Mouse (Mus musculus) adrenal gland, adult 2 months (tissue): ENCODE results near the gene Nanos2. TPM values are rescaled to one million over a fixed set of nuclear protein-coding genes. Genes with fewer than 3 reads are reported as not detected.

Experiments used
- DNase-seq: peaks from one replicate; pipeline ENCODE4 v3.0.0; 2021
- polyA plus RNA-seq: library from polyadenylated mRNA; depleted of rRNA; stranded (reverse); fragments of >200 nt; gene quantifications from 2 replicates; pipeline ENCODE4 v1.2.3, GENCODE M21; 2012; rRNA removed
- total RNA-seq, 2 experiments: library from RNA; stranded (reverse); gene quantifications; 2 replicates each; pipeline ENCODE4 v1.2.3; 2021

Nanos2 gene
- total and polyA plus RNA-seq, 3 experiments: not detected

DNA sequence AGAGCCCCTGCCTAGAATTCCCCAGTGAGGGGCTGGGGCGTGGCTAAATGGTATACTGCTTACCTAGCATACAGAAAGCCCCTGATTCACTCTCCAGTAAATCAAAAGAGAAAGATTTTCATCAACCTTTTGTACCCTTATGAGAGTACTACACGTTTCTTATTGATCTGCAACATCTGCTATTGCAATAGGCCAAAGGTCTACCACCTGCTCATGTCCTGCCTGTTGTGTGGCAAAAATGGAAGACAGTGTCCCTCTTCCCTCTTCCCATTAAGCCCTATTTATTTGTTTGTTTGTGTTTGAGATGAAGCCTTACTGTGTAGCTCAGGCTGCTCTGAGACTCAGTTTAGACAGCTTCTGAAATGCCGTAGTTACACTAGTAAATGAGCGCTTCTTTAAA lies 28.8 kb downstream of the Nanos2 start:
- no peak for DNase-seq

DNA sequence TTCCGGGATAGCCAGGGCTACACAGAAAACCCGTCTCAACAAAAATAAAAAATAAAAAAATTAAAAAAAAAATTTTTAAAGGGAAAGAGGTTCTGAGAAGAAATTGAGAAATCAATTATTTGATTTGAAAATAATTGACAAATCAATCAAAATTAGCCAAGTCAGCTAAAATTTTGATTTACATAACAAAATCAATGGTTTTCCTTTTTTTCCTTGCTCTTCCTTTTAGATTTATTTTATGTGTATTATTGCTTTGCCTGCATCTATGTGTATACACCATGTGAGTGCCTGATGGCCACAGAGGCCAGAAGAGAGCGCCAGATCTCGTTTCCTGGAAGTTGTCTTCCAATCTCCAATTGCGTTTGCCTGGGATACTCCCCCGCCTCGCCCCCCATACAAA lies 30.7 kb downstream of the Nanos2 start:
- DNase-seq: no peak

DNA sequence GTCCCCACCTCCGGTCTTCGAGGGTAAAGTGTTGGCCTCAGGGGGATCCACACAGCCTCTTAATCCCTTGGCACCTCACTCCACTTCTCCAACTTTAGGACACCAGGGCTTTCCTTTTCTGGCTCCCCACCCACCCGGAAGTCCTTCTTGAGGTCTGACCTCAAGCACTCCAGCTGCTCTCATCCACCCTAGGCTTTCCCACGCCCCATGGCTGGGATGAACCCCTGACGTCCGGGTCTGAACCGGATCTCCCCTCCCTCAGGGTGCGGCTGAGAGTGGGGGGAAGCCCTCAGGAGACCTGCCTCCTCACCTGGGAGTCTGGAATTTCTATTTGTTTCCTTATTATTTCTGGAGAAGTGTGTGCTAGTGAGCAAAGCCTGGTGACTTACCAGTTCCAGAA lies 33.8 kb downstream of the Nanos2 start:
- no peak for DNase-seq

DNA sequence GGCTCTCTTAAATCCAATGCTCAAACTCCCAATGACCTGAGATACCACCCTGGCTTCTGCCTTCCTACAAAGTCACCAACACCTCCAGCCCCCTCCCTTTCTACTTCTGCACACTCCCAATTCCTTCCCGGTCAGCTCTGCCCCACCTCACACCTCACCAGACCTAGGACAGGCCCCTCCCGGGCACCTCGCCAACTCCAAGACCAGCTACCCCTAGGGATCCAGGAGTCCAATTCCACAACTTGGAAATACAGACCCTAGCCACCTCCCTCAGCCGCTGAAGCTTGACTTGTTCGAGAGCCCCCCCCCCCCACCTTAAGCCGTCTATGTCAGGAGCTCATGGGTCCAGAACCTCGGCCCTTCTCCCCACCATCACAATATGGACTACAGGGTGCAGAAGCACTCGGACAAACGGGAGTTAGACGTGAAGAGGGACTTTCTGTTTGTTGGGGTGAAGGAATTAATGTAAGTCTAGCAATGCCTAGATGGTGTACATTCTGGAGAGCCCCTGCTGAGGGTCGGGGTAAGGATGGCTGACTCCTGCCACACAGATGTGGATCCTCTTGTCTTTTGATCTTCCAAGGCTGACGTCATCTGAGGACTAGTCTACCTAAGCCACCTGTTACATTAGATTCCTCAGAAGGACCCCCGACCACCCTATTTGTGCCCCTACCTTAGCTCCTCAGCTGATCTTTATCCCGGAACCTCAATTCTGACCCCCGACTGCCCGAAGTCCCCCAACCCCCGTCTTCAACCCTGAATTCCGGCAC lies 35.2 kb downstream of the Nanos2 start:
- DNase-seq: no peak

DNA sequence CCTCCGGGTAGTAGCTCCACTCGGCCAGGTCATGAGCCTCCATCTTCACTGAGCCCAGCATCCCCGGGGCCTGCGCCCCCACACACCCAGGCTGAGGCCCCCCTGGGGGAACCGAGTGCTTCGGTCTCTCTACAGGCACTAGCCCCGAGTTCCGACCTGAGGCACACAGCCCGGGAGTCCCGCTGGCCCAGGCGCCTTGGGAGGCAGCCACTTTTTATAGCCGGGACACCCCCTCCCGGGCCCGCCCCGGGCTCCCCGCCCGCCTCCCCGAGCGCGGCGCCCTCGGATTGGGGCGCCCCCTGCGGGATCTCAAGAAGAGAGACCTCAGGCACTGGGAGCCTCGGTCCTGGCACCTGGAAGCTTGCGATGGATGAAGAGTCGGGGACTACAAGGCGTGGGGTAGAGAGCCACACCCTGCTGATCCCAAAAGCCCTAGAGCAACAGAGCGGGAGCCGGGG lies 36.2 kb downstream of the Nanos2 start, which contains the start of gene Foxa3:
Foxa3 (minus strand) TSS at position 182 of the 458 bp plus-strand sequence.
- peak; percentile 66 for DNase-seq

DNA sequence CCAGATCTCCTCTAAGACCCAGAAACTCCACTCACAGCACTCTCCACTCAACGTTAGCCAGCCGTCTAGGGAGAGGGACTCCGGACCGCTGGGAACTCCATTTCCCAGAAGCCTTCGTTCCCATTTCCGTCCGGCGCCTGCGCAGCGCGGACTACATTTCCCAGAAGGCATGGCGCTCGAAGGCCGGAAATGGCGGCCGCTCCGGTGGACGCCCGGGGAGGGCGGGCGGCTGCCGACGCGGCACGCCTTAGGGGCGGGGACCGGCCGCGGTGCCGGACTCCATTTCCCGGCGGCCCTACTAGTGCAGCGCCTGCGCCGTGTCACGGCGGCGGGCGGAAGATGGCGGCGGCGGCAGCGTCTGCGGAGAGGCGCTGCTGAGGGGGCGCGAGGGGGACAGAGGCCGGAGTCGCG lies 36.9 kb downstream of the Nanos2 start, which contains the start of gene Sympk:
Sympk (plus strand) TSS at position 282 of the 411 bp plus-strand sequence.
- DNase-seq: peak; percentile 97

DNA sequence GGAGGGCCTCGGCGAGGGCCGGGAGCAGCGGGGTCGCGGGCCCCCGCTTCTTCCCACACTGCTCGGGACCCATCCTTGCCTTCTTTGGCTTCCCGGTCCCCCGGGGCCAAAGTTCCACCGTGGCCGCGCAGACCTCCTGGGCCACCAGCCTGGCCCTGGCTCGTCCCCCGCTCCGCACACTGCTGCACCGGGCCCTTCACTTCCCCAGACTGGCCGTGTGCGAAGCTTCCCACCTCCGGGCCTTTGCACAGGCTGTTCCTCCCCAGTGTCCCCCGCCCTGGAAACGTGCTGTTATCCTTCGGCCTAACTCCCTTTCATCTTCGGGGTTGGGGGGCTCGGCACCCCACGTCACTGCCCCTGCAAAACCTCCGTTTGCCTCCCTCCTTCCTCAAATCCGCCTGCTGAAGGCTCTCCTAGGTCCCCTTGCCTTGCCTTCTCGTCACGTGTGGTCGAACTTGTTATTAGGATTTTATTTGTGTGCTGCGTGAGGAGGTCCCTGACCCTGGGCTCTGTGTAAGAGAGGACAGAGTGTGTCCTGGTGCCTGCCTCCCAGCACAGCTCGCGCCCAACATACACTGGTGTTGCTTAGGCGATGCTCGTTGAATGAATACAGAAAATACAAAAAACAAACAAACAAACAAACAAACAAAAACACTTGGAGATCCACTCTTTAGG lies 37.5 kb downstream of the Nanos2 start:
- no peak for DNase-seq

DNA sequence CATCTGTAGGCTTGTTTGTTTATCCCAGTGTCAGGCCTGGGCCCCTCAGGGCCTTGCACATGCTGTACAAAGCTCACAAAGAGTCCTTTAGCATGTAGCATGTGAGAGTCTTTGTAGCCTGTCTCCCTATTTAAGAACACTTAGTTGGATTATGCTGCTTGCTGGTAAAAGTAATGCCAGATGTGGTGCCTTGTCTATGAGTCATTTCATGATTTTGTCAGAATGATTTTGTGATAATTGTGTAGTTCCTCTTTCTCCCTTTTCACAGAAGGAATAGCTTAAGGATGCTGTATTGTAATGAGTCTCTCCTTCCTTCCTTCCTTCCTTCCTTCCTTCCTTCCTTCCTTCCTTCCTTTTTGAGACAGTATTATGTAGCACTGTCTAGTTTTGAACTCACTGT lies 40.9 kb downstream of the Nanos2 start:
- DNase-seq: no peak

DNA sequence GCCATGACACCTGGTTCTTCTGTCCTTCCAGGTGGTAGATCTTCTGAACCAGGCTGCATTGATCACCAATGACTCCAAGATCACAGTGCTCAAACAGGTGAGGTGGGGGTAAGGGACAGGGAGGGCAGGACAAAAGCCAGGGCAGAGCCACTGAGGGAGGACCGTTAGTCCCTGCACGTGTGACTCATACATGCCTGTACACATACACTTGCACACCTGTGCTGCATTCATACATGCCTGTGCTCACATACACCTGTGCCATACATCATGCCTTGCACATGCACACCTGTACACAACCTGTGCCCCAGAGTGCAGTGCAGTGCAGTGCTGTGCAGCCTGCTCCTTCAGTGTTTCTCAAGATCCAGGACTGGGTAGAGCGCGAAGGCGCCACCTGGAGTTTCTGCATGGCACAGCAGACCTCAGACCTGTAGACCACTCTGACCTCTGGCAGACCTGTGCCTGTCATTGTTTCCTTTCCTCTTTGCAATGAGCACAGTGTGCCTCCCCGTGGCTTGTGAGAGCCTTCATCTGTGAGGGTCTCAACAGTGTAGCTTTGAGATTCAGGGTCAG lies 42.0 kb downstream of the Nanos2 start:
- peak; percentile 64 for DNase-seq

DNA sequence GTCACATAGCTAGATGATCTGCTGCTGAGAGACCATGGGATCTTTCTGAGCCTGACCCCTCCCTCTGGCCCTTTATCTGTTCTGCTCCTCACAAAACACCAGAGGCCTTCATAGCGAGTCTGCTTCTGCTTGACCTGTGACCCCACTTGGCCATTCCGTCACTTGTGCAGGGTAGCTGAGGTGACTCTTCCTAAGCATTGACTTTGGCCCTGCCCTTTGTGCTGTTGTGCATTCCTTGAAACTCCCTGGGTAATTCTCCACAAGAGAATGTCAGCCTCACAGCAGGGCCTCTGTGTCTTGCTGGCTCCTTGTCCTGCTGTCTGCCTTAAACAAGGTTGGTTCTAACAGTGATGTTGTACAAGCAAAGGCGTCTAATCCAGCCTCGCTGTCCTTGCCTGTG lies 44.4 kb downstream of the Nanos2 start:
- DNase-seq: no peak

Other genes with a start within 250 kb of the Nanos2 start
- not detected for gene Psg19, start 188.9 kb upstream of the Nanos2 start, total RNA-seq
- gene Psg19, start 188.9 kb upstream of the Nanos2 start, polyA plus RNA-seq: not detected in 2 replicates
- not detected for gene Psg17, start 165.8 kb upstream of the Nanos2 start, total RNA-seq
- gene Psg17, start 165.8 kb upstream of the Nanos2 start, polyA plus RNA-seq: not detected in 2 replicates
- gene Mill2, start 147.4 kb upstream of the Nanos2 start, total RNA-seq: 1 to 10 TPM; 7.0 to 7.5 TPM
- gene Mill2, start 147.4 kb upstream of the Nanos2 start, polyA plus RNA-seq: 4.6 and 4.9 TPM in 2 replicates
- 1 to 10 TPM; 1.2 TPM for gene Pglyrp1, start 116.1 kb upstream of the Nanos2 start, total RNA-seq
- gene Pglyrp1, start 116.1 kb upstream of the Nanos2 start, polyA plus RNA-seq: 3.6 and 5.2 TPM in 2 replicates
- gene Ccdc61, start 77.0 kb upstream of the Nanos2 start, total RNA-seq: 10 to 100 TPM in 1 of 2 experiments, 1 to 10 TPM in 1; 10.0 to 10.1 TPM
- 28.5 and 30.2 TPM in 2 replicates for gene Ccdc61, start 77.0 kb upstream of the Nanos2 start, polyA plus RNA-seq
- gene Nova2, start 61.5 kb upstream of the Nanos2 start, total RNA-seq: 1 to 10 TPM; 3.5 to 4.6 TPM
- 1.7 and 1.9 TPM in 2 replicates for gene Nova2, start 61.5 kb upstream of the Nanos2 start, polyA plus RNA-seq
- gene Mypop, start 3.8 kb downstream of the Nanos2 start, total RNA-seq: 10 to 100 TPM in 1 of 2 experiments, 1 to 10 TPM in 1; 8.9 to 16.8 TPM
- gene Mypop, start 3.8 kb downstream of the Nanos2 start, polyA plus RNA-seq: 36.5 and 39.8 TPM in 2 replicates
- 10 to 100 TPM; 36.8 to 44.3 TPM for gene Irf2bp1, start 16.6 kb downstream of the Nanos2 start, total RNA-seq
- 74.8 and 78.3 TPM in 2 replicates for gene Irf2bp1, start 16.6 kb downstream of the Nanos2 start, polyA plus RNA-seq
- gene Foxa3, start 36.1 kb downstream of the Nanos2 start, total RNA-seq: not detected
- 0.08 and 0.24 TPM in 2 replicates for gene Foxa3, start 36.1 kb downstream of the Nanos2 start, polyA plus RNA-seq
- 100 to 1,000 TPM in 1 of 2 experiments, 10 to 100 TPM in 1; 94.4 to 103 TPM for gene Sympk, start 37.0 kb downstream of the Nanos2 start, total RNA-seq
- 123 and 159 TPM in 2 replicates for gene Sympk, start 37.0 kb downstream of the Nanos2 start, polyA plus RNA-seq
- not detected for gene Rsph6a, start 67.3 kb downstream of the Nanos2 start, total RNA-seq
- gene Rsph6a, start 67.3 kb downstream of the Nanos2 start, polyA plus RNA-seq: not detected in 2 replicates
- 10 to 100 TPM; 44.2 to 58.5 TPM for gene Dmwd, start 88.8 kb downstream of the Nanos2 start, total RNA-seq
- 144 and 152 TPM in 2 replicates for gene Dmwd, start 88.8 kb downstream of the Nanos2 start, polyA plus RNA-seq
- 100 to 1,000 TPM; 130 to 142 TPM for gene Dmpk, start 96.4 kb downstream of the Nanos2 start, total RNA-seq
- gene Dmpk, start 96.4 kb downstream of the Nanos2 start, polyA plus RNA-seq: 743 and 836 TPM in 2 replicates
- gene Six5, start 107.2 kb downstream of the Nanos2 start, total RNA-seq: 10 to 100 TPM; 12.6 to 16.1 TPM
- gene Six5, start 107.2 kb downstream of the Nanos2 start, polyA plus RNA-seq: 77.3 and 86.0 TPM in 2 replicates
- gene Gm4969, start 131.0 kb downstream of the Nanos2 start, total RNA-seq: not detected
- 0.04 TPM in 1 of 2 replicates, not detected in the other for gene Gm4969, start 131.0 kb downstream of the Nanos2 start, polyA plus RNA-seq
- 10 to 100 TPM; 11.9 to 12.8 TPM for gene Fbxo46, start 132.5 kb downstream of the Nanos2 start, total RNA-seq
- gene Fbxo46, start 132.5 kb downstream of the Nanos2 start, polyA plus RNA-seq: 12.8 and 13.5 TPM in 2 replicates
- 10 to 100 TPM; 14.0 to 21.2 TPM for gene Qpctl, start 161.9 kb downstream of the Nanos2 start, total RNA-seq
- 24.6 and 26.3 TPM in 2 replicates for gene Qpctl, start 161.9 kb downstream of the Nanos2 start, polyA plus RNA-seq
- gene Snrpd2, start 162.3 kb downstream of the Nanos2 start, total RNA-seq: 10 to 100 TPM; 78.3 to 93.6 TPM
- gene Snrpd2, start 162.3 kb downstream of the Nanos2 start, polyA plus RNA-seq: 5.3 and 7.9 TPM in 2 replicates
- gene Gipr, start 178.7 kb downstream of the Nanos2 start, total RNA-seq: under 1 TPM; 0.41 to 0.58 TPM
- gene Gipr, start 178.7 kb downstream of the Nanos2 start, polyA plus RNA-seq: 1.6 and 2.6 TPM in 2 replicates
- gene Eml2, start 189.0 kb downstream of the Nanos2 start, total RNA-seq: 10 to 100 TPM; 34.7 to 69.4 TPM
- gene Eml2, start 189.0 kb downstream of the Nanos2 start, polyA plus RNA-seq: 58.2 and 59.7 TPM in 2 replicates
- gene Gpr4, start 225.1 kb downstream of the Nanos2 start, total RNA-seq: 10 to 100 TPM in 1 of 2 experiments, 1 to 10 TPM in 1; 6.4 to 11.8 TPM
- gene Gpr4, start 225.1 kb downstream of the Nanos2 start, polyA plus RNA-seq: 20.4 and 23.8 TPM in 2 replicates
- gene Opa3, start 240.9 kb downstream of the Nanos2 start, total RNA-seq: 10 to 100 TPM; 31.2 to 43.5 TPM
- 30.2 and 32.3 TPM in 2 replicates for gene Opa3, start 240.9 kb downstream of the Nanos2 start, polyA plus RNA-seq